ENCODE assay signal across 7 mouse cellular contexts in the genomic region with DNA sequence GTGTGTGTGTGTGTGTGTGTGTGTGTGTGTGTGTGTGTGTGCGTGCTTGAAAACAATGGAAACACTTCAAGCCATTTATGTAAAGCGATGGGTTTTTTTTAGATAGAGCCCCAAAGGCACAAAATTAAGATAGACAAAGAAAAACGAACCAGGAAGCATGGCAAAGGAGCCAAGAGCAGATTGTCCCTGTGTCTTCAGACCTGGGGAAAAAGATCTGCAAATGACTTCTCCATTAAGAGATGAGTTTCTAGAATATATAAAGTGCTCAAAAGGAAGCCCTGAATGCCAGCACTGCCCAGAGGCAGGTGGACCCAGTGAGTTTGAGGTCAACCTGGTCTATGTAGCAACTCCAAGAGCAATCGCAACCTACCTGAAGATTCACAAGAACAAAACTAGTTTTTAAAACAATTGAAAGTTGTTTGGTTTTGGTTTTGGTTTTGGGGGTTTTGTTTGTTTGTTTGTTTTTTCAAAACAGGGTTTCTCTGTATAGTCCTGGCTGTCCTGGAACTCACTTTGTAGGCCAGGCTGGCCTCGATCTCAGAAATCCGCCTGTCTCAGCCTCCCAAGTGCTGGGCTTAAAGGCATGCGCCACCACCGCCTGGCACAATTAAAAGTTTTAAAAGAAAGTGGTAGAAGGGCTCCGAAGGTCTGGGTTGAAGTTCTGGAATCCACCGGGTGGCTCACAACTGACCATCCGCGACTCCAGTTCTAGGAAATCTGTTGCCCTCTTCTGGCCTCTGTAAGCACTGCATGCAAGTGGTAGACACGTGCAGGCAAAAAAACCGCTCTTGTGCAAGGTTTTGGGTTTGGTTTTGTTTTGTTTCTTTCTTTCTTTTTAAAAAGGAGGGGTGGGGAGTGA. TPM values are rescaled to one million over a fixed set of nuclear protein-coding genes. Genes with fewer than 3 reads are reported as not detected.
DNase-seq lines count a peak whose midpoint lies in the region; ATAC-seq and TF ChIP-seq lines count a peak whose summit lies in the region.

No protein-coding gene starts in this region.

- no peaks in the 10 kb centered on the region for H3K9me3 ChIP-seq in kidney, embryonic 15.5 days (replicated peaks)
- no peaks in the 10 kb centered on the region for H3K9me3 ChIP-seq in MEL (replicated peaks; ENCODE audit: insufficient read depth, low read length)
- H3K9me3 ChIP-seq in liver, postnatal 0 days (ENCODE audit: low read length): no peaks in the 10 kb centered on the region

- H3K79me3 ChIP-seq in C2C12 (ENCODE audit: low read depth): no peaks in the 10 kb centered on the region

- TF ChIP-seq RAD21 in MEL (IDR thresholded peaks at IDR 0.05; ENCODE audit: low read depth, low read length): peak; percentile 13

- no peak overlapping the region for H3K4me2 ChIP-seq in kidney, embryonic 15.5 days
- H3K4me2 ChIP-seq in liver, postnatal 0 days (ENCODE audit: low read depth, low read length): no peak overlapping the region

- peaks cover 6% of the 10 kb centered on the region; the same call in 1 of the 2 replicates for H3K36me3 ChIP-seq in kidney, embryonic 15.5 days
- H3K36me3 ChIP-seq in C2C12 (ENCODE audit: control insufficient read depth, insufficient read depth): no peaks in the 10 kb centered on the region
- peaks cover 0 to 12% of the 10 kb centered on the region in 2 experiments; a peak in 2 of 4 replicates for H3K36me3 ChIP-seq in MEL (ENCODE audit: control insufficient read depth in 1 of 2, insufficient read depth in 2 of 2, low read length in 2 of 2)
- no peaks in the 10 kb centered on the region; the same call in 1 of the 2 replicates for H3K36me3 ChIP-seq in liver, postnatal 0 days (replicated peaks; ENCODE audit: insufficient read depth, low read length)

- no peak for TF ChIP-seq POLR2A in MEL (IDR thresholded peaks at IDR 0.05; ENCODE audit: control insufficient read depth in 1 of 2, insufficient read depth in 1 of 2, low read depth in 1 of 2, low read length in 2 of 2, poor library complexity in 1 of 2)

- no peaks in the 10 kb centered on the region for H3K27me3 ChIP-seq in kidney, embryonic 15.5 days
- H3K27me3 ChIP-seq in C2C12 (ENCODE audit: control insufficient read depth, insufficient read depth, insufficient read length) (no peaks in the 10 kb centered on the region), MEL (ENCODE audit: control insufficient read depth in 1 of 2, insufficient read depth in 2 of 2, low read length in 2 of 2) (no peaks in the 10 kb centered on the region)
- H3K27me3 ChIP-seq in liver, postnatal 0 days (ENCODE audit: insufficient read depth, low read length): no peaks in the 10 kb centered on the region

- H3K9ac ChIP-seq in kidney, embryonic 15.5 days: no peak overlapping the region
- H3K9ac ChIP-seq in MEL (ENCODE audit: control insufficient read depth, low read depth, low read length, poor library complexity, severe bottlenecking): no peak overlapping the region
- no peak overlapping the region for H3K9ac ChIP-seq in liver, postnatal 0 days (replicated peaks)

- 70% methylated on average over 14 of the region's 14 CpGs for WGBS in kidney, embryonic 15.5 days
- 61% methylated on average over 14 of the region's 14 CpGs for WGBS in liver, postnatal 0 days (ENCODE audit: insufficient replicate concordance)

- no peak overlapping the region for H3ac ChIP-seq in C2C12 (ENCODE audit: control insufficient read depth, insufficient read length, low read depth)

- H3K79me2 ChIP-seq in C2C12 (ENCODE audit: control insufficient read depth, insufficient read depth): no peaks in the 10 kb centered on the region
- H3K79me2 ChIP-seq in MEL (ENCODE audit: control insufficient read depth, insufficient read depth, low read length, poor library complexity): no peaks in the 10 kb centered on the region

- no peak for TF ChIP-seq EP300 in MEL (IDR thresholded peaks at IDR 0.05; ENCODE audit: low read depth in 1 of 2, low read length in 2 of 2)
- TF ChIP-seq EP300 in liver, postnatal 0 days (IDR thresholded peaks at IDR 0.05; ENCODE audit: low read depth): no peak

- DNase-seq in kidney, adult 18-20 months: peak; percentile 63
- DNase-seq in MEL (ENCODE audit: low read depth, low spot score): peak; percentile 38
- DNase-seq in embryo, embryonic 11.5 days (ENCODE audit: low read depth, low spot score): peak; percentile 22
- DNase-seq in liver, postnatal 0 days: peak; percentile 65

- H3K4me3 ChIP-seq in kidney, embryonic 15.5 days (replicated peaks): no peak overlapping the region
- no peak overlapping the region for H3K4me3 ChIP-seq in C2C12 (ENCODE audit: insufficient read depth, poor library complexity, severe bottlenecking)
- H3K4me3 ChIP-seq in MEL (ENCODE audit: control insufficient read depth in 1 of 2, insufficient read depth in 1 of 2, low read depth in 2 of 2, low read length in 2 of 2): no peak overlapping the region
- H3K4me3 ChIP-seq in liver, postnatal 0 days (ENCODE audit: low read depth, low read length): no peak overlapping the region

- no peaks in the 10 kb centered on the region for H3K4me1 ChIP-seq in kidney, embryonic 15.5 days
- H3K4me1 ChIP-seq in MEL (ENCODE audit: control insufficient read depth in 1 of 2, insufficient read depth in 2 of 2, low read length in 2 of 2): peaks cover 6 to 15% of the 10 kb centered on the region in 2 experiments
- H3K4me1 ChIP-seq in liver, postnatal 0 days (ENCODE audit: insufficient read depth): no peaks in the 10 kb centered on the region

- ATAC-seq in kidney, embryonic 15.5 days (replicated peaks; ENCODE audit: low FRiP score): no peak
- ATAC-seq in liver, postnatal 0 days: no peak
- ATAC-seq in inflammation-experienced regulatory T-cells, adult 6 months: no peak

- H3K27ac ChIP-seq in kidney, embryonic 15.5 days: no peak overlapping the region
- no peak overlapping the region for H3K27ac ChIP-seq in MEL (ENCODE audit: control insufficient read depth, low read depth, low read length)
- H3K27ac ChIP-seq in liver, postnatal 0 days (ENCODE audit: low read depth): no peak overlapping the region

- TF ChIP-seq CTCF in C2C12 (IDR thresholded peaks at IDR 0.05; ENCODE audit: control insufficient read depth, insufficient read depth, insufficient read length): peak; percentile 4
- TF ChIP-seq CTCF in MEL (IDR thresholded peaks at IDR 0.05 in 2 of 3, conservative IDR thresholded peaks at IDR 0.05 in 1 of 3; ENCODE audit: control insufficient read depth in 1 of 3, insufficient read depth in 1 of 3, low read depth in 2 of 3, low read length in 3 of 3, poor library complexity in 1 of 3, severe bottlenecking in 1 of 3): peak; percentile 24 to 55 (median 52); a peak in 5 of 6 replicates
- peak; percentile 71 for TF ChIP-seq CTCF in liver, postnatal 0 days (IDR thresholded peaks at IDR 0.05; ENCODE audit: low read depth)

TF ChIP-seq in C2C12, 6 proteins besides CTCF, POLR2A, EP300 and RAD21:
- TF ChIP-seq FOSL1 (IDR thresholded peaks at IDR 0.05; ENCODE audit: insufficient read depth, low read length, poor library complexity, severe bottlenecking) (no peak), MAX (IDR thresholded peaks at IDR 0.05) (no peak), USF1 (IDR thresholded peaks at IDR 0.05; ENCODE audit: low read depth) (no peak), MYOD1 (IDR thresholded peaks at IDR 0.05; ENCODE audit: control insufficient read depth, insufficient read length, low read depth) (no peak), CEBPB (IDR thresholded peaks at IDR 0.05; ENCODE audit: low read depth) (no peak), MYOG (IDR thresholded peaks at IDR 0.05; ENCODE audit: control insufficient read depth, extremely low read depth, insufficient read length) (no peak)

TF ChIP-seq in MEL, 35 proteins besides CTCF, POLR2A, EP300 and RAD21:
- TF ChIP-seq SMC3 (IDR thresholded peaks at IDR 0.05; ENCODE audit: low read depth, low read length): peak; percentile 39
- no peak for TF ChIP-seq GATA1 (IDR thresholded peaks at IDR 0.05; ENCODE audit: low read depth, low read length)
- TF ChIP-seq ZKSCAN1 (IDR thresholded peaks at IDR 0.05; ENCODE audit: low read depth, low read length): no peak
TF ChIP-seq in MEL: peak in this region for 1.

RNA-seq across cellular contexts. Expression of gene Mdm2, which starts 28.3 kb away (rescaled TPM):
- 47.4 and 49.7 TPM in 2 replicates for polyA plus RNA-seq in kidney, embryonic 15.5 days (2015; fragmentation: Nextera tagmentation; extraction: Ambion mirVana)
- 36.0 TPM for polyA plus RNA-seq in C2C12 (2012; fragmentation: generic; extraction: Trizol)
- total RNA-seq in MEL (2012; rRNA removed): 35.2 and 35.3 TPM in 2 replicates
- polyA plus RNA-seq in MEL (2012; ENCODE audit: insufficient read depth in 1 of 2, insufficient read length in 2 of 2, low read depth in 1 of 2, low replicate concordance in 2 of 2, missing spikeins in 1 of 2): 100 to 1,000 TPM in 1 of 2 experiments, 10 to 100 TPM in 1; 42.2 to 601 TPM
- 10.5 and 11.3 TPM in 2 replicates for polyA plus RNA-seq in liver, postnatal 0 days (2015; fragmentation: Nextera tagmentation; extraction: Ambion mirVana)
- 10 to 100 TPM; 42.1 to 88.6 (median 50.8) TPM for polyA plus RNA-seq in inflammation-experienced regulatory T-cells, adult 6 months (2017; shearing (Covaris generic))

RNA-seq across cellular contexts. Expression of gene Cpm, which starts 52.9 kb away (rescaled TPM):
- polyA plus RNA-seq in kidney, embryonic 15.5 days (2015; fragmentation: Nextera tagmentation; extraction: Ambion mirVana): 31.3 and 31.5 TPM in 2 replicates
- 0.06 TPM for polyA plus RNA-seq in C2C12 (2012; fragmentation: generic; extraction: Trizol)
- 0.04 TPM in 1 of 2 replicates, not detected in the other for total RNA-seq in MEL (2012; rRNA removed)
- under 1 TPM in 1 of 2 experiments, not detected in 1; 0.40 TPM for polyA plus RNA-seq in MEL (2012; ENCODE audit: insufficient read depth in 1 of 2, insufficient read length in 2 of 2, low read depth in 1 of 2, low replicate concordance in 2 of 2, missing spikeins in 1 of 2)
- 7.0 and 7.7 TPM in 2 replicates for polyA plus RNA-seq in liver, postnatal 0 days (2015; fragmentation: Nextera tagmentation; extraction: Ambion mirVana)
- polyA plus RNA-seq in inflammation-experienced regulatory T-cells, adult 6 months (2017; shearing (Covaris generic)): 10 to 100 TPM; 14.5 to 29.9 (median 27.1) TPM

Comparison
In these comparisons a context has a peak if more than half of its experiments do, and no peak if none do; other contexts are left out.
1. CTCF ChIP-seq: peak in every context shown above with its lines; median percentile 71 in liver, postnatal 0 days; 52 in MEL; 4 in C2C12.